Mouse (Mus musculus): ENCODE data around the gene Selplg. TPM values are rescaled to one million over a fixed set of nuclear protein-coding genes. Genes with fewer than 3 reads are reported as not detected.

Selplg gene
- total and polyA plus RNA-seq, 3 experiments, result 3.4 to 14.1 (median 4.5) TPM

GRCm38 (mm10) chr5:113836961-113837360 is 4.5 kb upstream of the Selplg start:
- Histone ChIP-seq H3K36me3 (ENCODE audit: control insufficient read depth, insufficient read depth, low read length) (no peaks in the 10 kb centered on the region), H3K4me1 (ENCODE audit: control insufficient read depth, insufficient read depth, low read length) (0 out of 2 replicates have a peak, but pooled peaks cover 2% of the 10 kb centered on the region), H3K4me3 (no peak overlapping the region), H3K27me3 (ENCODE audit: control insufficient read depth, insufficient read depth, low read length) (no peaks in the 10 kb centered on the region), H3K9ac (ENCODE audit: low read depth, low read length) (no peak overlapping the region), H3K27ac (no peak overlapping the region), H3K79me2 (replicated peaks; ENCODE audit: control insufficient read depth, insufficient read depth, low read length) (no peaks in the 10 kb centered on the region)
- intact Hi-C loops (cut with DNase I), result no loop called here
- no peak for DNase-seq
- WGBS, result 75% methylated on average over 10 of the region's 10 CpGs
- TF ChIP-seq EP300 (IDR thresholded peaks at IDR 0.05; ENCODE audit: insufficient read depth, low read depth, low read length), result no peak
- TF ChIP-seq POLR2A (IDR thresholded peaks at IDR 0.05; ENCODE audit: insufficient read depth, low read depth, low read length), result no peak
- TF ChIP-seq CTCF (IDR thresholded peaks at IDR 0.05), result no peak

- no peak overlapping the region for H3K9ac ChIP-seq (ENCODE audit: low read depth, low read length)
- H3K4me3 ChIP-seq, result no peak overlapping the region
- intact Hi-C loops (cut with DNase I), result no loop called here
- no peaks in the 10 kb centered on the region for H3K36me3 ChIP-seq (ENCODE audit: control insufficient read depth, insufficient read depth, low read length)
- 45% methylated on average over 16 of the region's 16 CpGs for WGBS
- H3K27me3 ChIP-seq (ENCODE audit: control insufficient read depth, insufficient read depth, low read length), result no peaks in the 10 kb centered on the region
- H3K4me1 ChIP-seq (ENCODE audit: control insufficient read depth, insufficient read depth, low read length), result no peaks in the 10 kb centered on the region
- no peak for DNase-seq
- no peak overlapping the region for H3K27ac ChIP-seq
- TF ChIP-seq CTCF (IDR thresholded peaks at IDR 0.05), result no peak
- no peak for TF ChIP-seq POLR2A (IDR thresholded peaks at IDR 0.05; ENCODE audit: insufficient read depth, low read depth, low read length)
- no peak for TF ChIP-seq EP300 (IDR thresholded peaks at IDR 0.05; ENCODE audit: insufficient read depth, low read depth, low read length)
- no peaks in the 10 kb centered on the region for H3K79me2 ChIP-seq (replicated peaks; ENCODE audit: control insufficient read depth, insufficient read depth, low read length)
These were observed 988 bp upstream of the Selplg start for GRCm38 (mm10) chr5:113833316-113833947.

GRCm38 (mm10) chr5:113831741-113832140 is 703 bp downstream of the Selplg start:
- Histone ChIP-seq H3K79me2 (replicated peaks; ENCODE audit: control insufficient read depth, insufficient read depth, low read length) (no peaks in the 10 kb centered on the region), H3K4me1 (ENCODE audit: control insufficient read depth, insufficient read depth, low read length) (no peaks in the 10 kb centered on the region), H3K36me3 (ENCODE audit: control insufficient read depth, insufficient read depth, low read length) (no peaks in the 10 kb centered on the region), H3K4me3 (no peak overlapping the region), H3K27me3 (ENCODE audit: control insufficient read depth, insufficient read depth, low read length) (no peaks in the 10 kb centered on the region), H3K9ac (ENCODE audit: low read depth, low read length) (no peak overlapping the region), H3K27ac (no peak overlapping the region)
- TF ChIP-seq EP300 (IDR thresholded peaks at IDR 0.05; ENCODE audit: insufficient read depth, low read depth, low read length), result no peak
- no peak for TF ChIP-seq POLR2A (IDR thresholded peaks at IDR 0.05; ENCODE audit: insufficient read depth, low read depth, low read length)
- no peak for TF ChIP-seq CTCF (IDR thresholded peaks at IDR 0.05)
- no peak for DNase-seq
- WGBS, result 65% methylated on average over 3 of the region's 3 CpGs
- intact Hi-C loops (cut with DNase I), result no loop called here

GRCm38 (mm10) chr5:113830796-113831195 is 1.6 kb downstream of the Selplg start:
- no peak for DNase-seq
- WGBS, result 83% methylated on average over 5 of the region's 5 CpGs
- intact Hi-C loops (cut with DNase I), result no loop called here
- H3K4me1 ChIP-seq (ENCODE audit: control insufficient read depth, insufficient read depth, low read length), result no peaks in the 10 kb centered on the region
- no peak overlapping the region for H3K9ac ChIP-seq (ENCODE audit: low read depth, low read length)
- H3K27me3 ChIP-seq (ENCODE audit: control insufficient read depth, insufficient read depth, low read length), result no peaks in the 10 kb centered on the region
- no peak overlapping the region for H3K4me3 ChIP-seq
- H3K27ac ChIP-seq, result no peak overlapping the region
- no peaks in the 10 kb centered on the region for H3K36me3 ChIP-seq (ENCODE audit: control insufficient read depth, insufficient read depth, low read length)
- H3K79me2 ChIP-seq (replicated peaks; ENCODE audit: control insufficient read depth, insufficient read depth, low read length), result no peaks in the 10 kb centered on the region
- TF ChIP-seq EP300 (IDR thresholded peaks at IDR 0.05; ENCODE audit: insufficient read depth, low read depth, low read length) (no peak), POLR2A (IDR thresholded peaks at IDR 0.05; ENCODE audit: insufficient read depth, low read depth, low read length) (no peak), CTCF (IDR thresholded peaks at IDR 0.05) (no peak)

GRCm38 (mm10) chr5:113830292-113830643 is 2.2 kb downstream of the Selplg start:
- Histone ChIP-seq H3K27me3 (ENCODE audit: control insufficient read depth, insufficient read depth, low read length) (no peaks in the 10 kb centered on the region), H3K9ac (ENCODE audit: low read depth, low read length) (0 out of 2 replicates have a peak overlapping the region, but pooled peaks have one; percentile 28), H3K79me2 (replicated peaks; ENCODE audit: control insufficient read depth, insufficient read depth, low read length) (no peaks in the 10 kb centered on the region), H3K4me3 (no peak overlapping the region), H3K27ac (no peak overlapping the region), H3K36me3 (ENCODE audit: control insufficient read depth, insufficient read depth, low read length) (no peaks in the 10 kb centered on the region), H3K4me1 (ENCODE audit: control insufficient read depth, insufficient read depth, low read length) (no peaks in the 10 kb centered on the region)
- peak; percentile 54 to 80 for DNase-seq
- intact Hi-C loops (cut with DNase I), result no loop called here
- WGBS, result 50% methylated on average over 10 of the region's 10 CpGs
- TF ChIP-seq POLR2A (IDR thresholded peaks at IDR 0.05; ENCODE audit: insufficient read depth, low read depth, low read length) (0 out of 2 replicates have a peak, but pooled peaks have one; percentile 11), CTCF (IDR thresholded peaks at IDR 0.05) (no peak)

GRCm38 (mm10) chr5:113829566-113830291 is 2.7 kb downstream of the Selplg start:
- H3K36me3 ChIP-seq (ENCODE audit: control insufficient read depth, insufficient read depth, low read length), result no peaks in the 10 kb centered on the region
- no peak for DNase-seq
- H3K4me3 ChIP-seq, result no peak overlapping the region
- TF ChIP-seq CTCF (IDR thresholded peaks at IDR 0.05), result no peak
- no peak for TF ChIP-seq POLR2A (IDR thresholded peaks at IDR 0.05; ENCODE audit: insufficient read depth, low read depth, low read length)
- no peak for TF ChIP-seq EP300 (IDR thresholded peaks at IDR 0.05; ENCODE audit: insufficient read depth, low read depth, low read length)
- H3K27ac ChIP-seq, result no peak overlapping the region
- WGBS, result 69% methylated on average over 7 of the region's 7 CpGs
- no peaks in the 10 kb centered on the region for H3K27me3 ChIP-seq (ENCODE audit: control insufficient read depth, insufficient read depth, low read length)
- H3K79me2 ChIP-seq (replicated peaks; ENCODE audit: control insufficient read depth, insufficient read depth, low read length), result no peaks in the 10 kb centered on the region
- intact Hi-C loops (cut with DNase I), result no loop called here
- H3K4me1 ChIP-seq (ENCODE audit: control insufficient read depth, insufficient read depth, low read length), result no peaks in the 10 kb centered on the region
- H3K9ac ChIP-seq (ENCODE audit: low read depth, low read length), result 0 out of 2 replicates have a peak overlapping the region, but pooled peaks have one; percentile 28

Data from heart, adult 2 months (tissue).